Mouse (Mus musculus) forebrain, embryonic 16.5 days (tissue): ENCODE measurements around the gene Tas2r114. TPM values are rescaled to one million over a fixed set of nuclear protein-coding genes. Genes with fewer than 3 reads are reported as not detected.

ENCODE experiments used
- ATAC-seq: fragments of 200-750 bp; cut with Nextera tagmentation; 2 replicates; pipeline ENCODE4 v1.8.0; 2017; ENCODE audit warnings: mild to moderate bottlenecking, moderate library complexity
- H3K27ac ChIP-seq: fragments of 300-500 bp; sonication (generic); 2 replicates; pipeline ENCODE4 v1.5.1; 2014; ENCODE audit warnings: low read length, control low read depth
- H3K27me3 ChIP-seq: fragments of 300-500 bp; sonication (generic); replicated peaks from 2 replicates; pipeline ENCODE4 v1.6.1; 2014; ENCODE audit warnings: low read length; ENCODE audit not compliant: control insufficient read depth, insufficient read depth
- H3K36me3 ChIP-seq: fragments of 300-500 bp; sonication (generic); 2 replicates; pipeline ENCODE4 v1.6.1; 2014; ENCODE audit not compliant: control insufficient read depth, insufficient read depth
- H3K4me1 ChIP-seq: fragments of 300-500 bp; sonication (generic); replicated peaks from 2 replicates; pipeline ENCODE4 v1.6.1; 2014; ENCODE audit warnings: low read length; ENCODE audit not compliant: control insufficient read depth, insufficient read depth
- H3K4me2 ChIP-seq: fragments of 300-500 bp; sonication (generic); 2 replicates; pipeline ENCODE4 v1.6.1; 2014; ENCODE audit warnings: mild to moderate bottlenecking, low read length, control low read depth
- H3K4me3 ChIP-seq: fragments of 300-500 bp; sonication (generic); replicated peaks from 2 replicates; pipeline ENCODE4 v1.5.1; 2014; ENCODE audit warnings: mild to moderate bottlenecking, low read length, control low read depth
- H3K9ac ChIP-seq: fragments of 300-500 bp; sonication (generic); replicated peaks from 2 replicates; pipeline ENCODE4 v1.6.1; 2014; ENCODE audit warnings: low read depth, low read length, control low read depth
- H3K9me3 ChIP-seq: fragments of 300-500 bp; sonication (generic); 2 replicates; pipeline ENCODE4 v1.6.1; 2016; ENCODE audit warnings: low read length; ENCODE audit not compliant: control insufficient read depth
- WGBS: fragments of 180-500 bp; shearing (Covaris S2); extraction: QIAGEN DNeasy Blood & Tissue Kit; methylation state at CpG from one replicate; pipeline ENCODE4 v1.1.7; 2014; 5-methylcytosine and 5-hydroxymethylcytosine counted together
- polyA plus RNA-seq: library from polyadenylated mRNA; unstranded; fragments of >200 nt; fragmentation: Nextera tagmentation; extraction: Ambion mirVana; gene quantifications from 2 replicates; pipeline ENCODE4 v1.2.1, GENCODE M21; 2015

Tas2r114 gene
- not detected in 2 replicates for polyA plus RNA-seq

DNA sequence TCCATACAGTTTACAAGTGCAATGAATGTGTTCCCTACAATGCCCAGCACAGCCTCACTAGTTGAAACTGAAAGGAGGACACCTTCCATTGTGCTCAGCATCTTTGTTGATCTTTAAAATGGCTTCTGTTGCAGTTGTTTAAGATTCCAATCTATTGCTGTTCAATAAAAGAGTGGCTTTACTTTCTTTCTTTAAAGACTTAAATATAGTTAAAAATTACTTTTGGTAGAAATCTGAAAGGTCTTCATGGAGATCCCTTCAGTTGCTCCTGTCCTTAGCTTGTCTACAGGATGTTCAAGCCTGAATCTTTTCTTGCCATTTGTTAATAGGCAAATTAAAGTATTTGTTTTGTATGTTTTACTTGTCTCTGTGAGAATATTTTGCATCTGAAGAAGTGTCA lies at the start of gene Tas2r114:
Tas2r114 (minus strand) TSS at position 101 of the 400 bp plus-strand sequence.
- no peak within 1 kb of the TSS for H3K9ac ChIP-seq
- no peaks in the 10 kb centered on the region for H3K27me3 ChIP-seq
- H3K4me3 ChIP-seq: no peak within 1 kb of the TSS
- no peaks in the 10 kb centered on the region for H3K36me3 ChIP-seq
- ATAC-seq: no peak
- H3K4me1 ChIP-seq: no peaks in the 10 kb centered on the region
- H3K27ac ChIP-seq: no peak within 1 kb of the TSS
- no peak within 1 kb of the TSS for H3K4me2 ChIP-seq
- H3K9me3 ChIP-seq: no peaks in the 10 kb centered on the region; the same call in 1 of the 2 replicates

GRCm38 (mm10) chr6:131712803-131713202 lies 22.9 kb upstream of the Tas2r114 start:
- 47% methylated on average over 7 of the region's 7 CpGs for WGBS
- no peaks in the 10 kb centered on the region for H3K27me3 ChIP-seq
- no peak for ATAC-seq
- H3K9me3 ChIP-seq: 0 out of 2 replicates have a peak, but pooled peaks cover 4% of the 10 kb centered on the region
- H3K4me3 ChIP-seq: no peak overlapping the region
- H3K27ac ChIP-seq: no peak overlapping the region
- no peak overlapping the region for H3K4me2 ChIP-seq
- H3K9ac ChIP-seq: no peak overlapping the region
- H3K36me3 ChIP-seq: no peaks in the 10 kb centered on the region
- no peaks in the 10 kb centered on the region for H3K4me1 ChIP-seq

- no peaks in the 10 kb centered on the region; the same call in 1 of the 2 replicates for H3K9me3 ChIP-seq
- no peak within 1 kb of the TSS for H3K9ac ChIP-seq
- H3K27me3 ChIP-seq: no peaks in the 10 kb centered on the region
- H3K4me1 ChIP-seq: no peaks in the 10 kb centered on the region
- H3K4me3 ChIP-seq: no peak within 1 kb of the TSS
- no peaks in the 10 kb centered on the region for H3K36me3 ChIP-seq
- no peak within 1 kb of the TSS for H3K27ac ChIP-seq
- 64% methylated on average over 1 of the region's 1 CpGs for WGBS
- no peak for ATAC-seq
- H3K4me2 ChIP-seq: no peak within 1 kb of the TSS
These were observed 2.5 kb downstream of the Tas2r114 start, which contains the start of gene Tas2r105 for GRCm38 (mm10) chr6:131687395-131687794. Gene Tas2r105 (minus strand): TSS chr6:131687495.

DNA sequence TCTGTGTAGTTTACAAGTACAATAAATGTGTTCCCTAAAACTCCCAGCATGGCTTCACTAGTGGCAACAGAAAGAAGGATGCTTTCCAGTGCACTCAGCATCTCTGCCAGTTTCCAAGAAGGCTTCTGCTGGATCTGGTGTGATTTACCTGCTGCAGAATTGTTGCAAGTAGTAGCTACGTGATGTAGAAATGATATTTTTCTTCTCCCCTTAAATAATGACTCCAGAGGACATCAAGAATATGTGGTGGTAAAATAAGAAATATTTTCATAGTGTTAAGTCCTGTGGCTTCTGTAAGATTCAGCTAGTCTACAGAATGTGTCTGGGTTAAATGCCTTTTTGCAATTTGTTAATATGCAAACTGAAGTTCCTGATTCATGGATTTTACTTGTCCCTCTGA lies 4.2 kb downstream of the Tas2r114 start, which contains the start of gene Tas2r104:
Tas2r104 (minus strand) TSS at position 101 of the 400 bp plus-strand sequence.
- no peak for ATAC-seq
- Histone ChIP-seq H3K9me3 (no peaks in the 10 kb centered on the region; the same call in 1 of the 2 replicates), H3K27me3 (no peaks in the 10 kb centered on the region), H3K4me1 (no peaks in the 10 kb centered on the region), H3K36me3 (no peaks in the 10 kb centered on the region), H3K4me3 (no peak within 1 kb of the TSS), H3K27ac (no peak within 1 kb of the TSS), H3K4me2 (no peak within 1 kb of the TSS), H3K9ac (no peak within 1 kb of the TSS)
- WGBS: 73% methylated on average over 1 of the region's 1 CpGs

GRCm38 (mm10) chr6:131678786-131679185 lies 11.1 kb downstream of the Tas2r114 start, which contains the start of gene Tas2r106:
Gene Tas2r106 (minus strand): TSS chr6:131678886.
- peaks cover 5% of the 10 kb centered on the region for H3K9me3 ChIP-seq
- H3K27me3 ChIP-seq: no peaks in the 10 kb centered on the region
- H3K27ac ChIP-seq: no peak within 1 kb of the TSS
- no peak within 1 kb of the TSS for H3K9ac ChIP-seq
- no peak within 1 kb of the TSS for H3K4me2 ChIP-seq
- WGBS: 75% methylated on average over 3 of the region's 3 CpGs
- no peaks in the 10 kb centered on the region for H3K36me3 ChIP-seq
- no peaks in the 10 kb centered on the region for H3K4me1 ChIP-seq
- no peak for ATAC-seq
- no peak within 1 kb of the TSS for H3K4me3 ChIP-seq

GRCm38 (mm10) chr6:131660049-131660448 lies 29.8 kb downstream of the Tas2r114 start, which contains the start of gene Tas2r107:
Gene Tas2r107 (minus strand): TSS chr6:131660149.
- H3K9ac ChIP-seq: no peak within 1 kb of the TSS
- no peak within 1 kb of the TSS for H3K27ac ChIP-seq
- H3K4me1 ChIP-seq: no peaks in the 10 kb centered on the region
- no peak for ATAC-seq
- no peak within 1 kb of the TSS for H3K4me2 ChIP-seq
- no peaks in the 10 kb centered on the region for H3K36me3 ChIP-seq
- H3K4me3 ChIP-seq: no peak within 1 kb of the TSS
- H3K9me3 ChIP-seq: peaks cover 7% of the 10 kb centered on the region
- no peaks in the 10 kb centered on the region for H3K27me3 ChIP-seq

Other genes starting within 250 kb of the Tas2r114 start
- not detected in 2 replicates for gene 5430401F13Rik, start 203.7 kb downstream of the Tas2r114 start, polyA plus RNA-seq
- gene Gm6619, start 203.7 kb downstream of the Tas2r114 start, polyA plus RNA-seq: not detected in 2 replicates
- not detected in 2 replicates for gene Tas2r130, start 59.2 kb downstream of the Tas2r114 start, polyA plus RNA-seq
- not detected in 2 replicates for gene Tas2r107, start 29.9 kb downstream of the Tas2r114 start, polyA plus RNA-seq
- not detected in 2 replicates for gene Tas2r106, start 11.2 kb downstream of the Tas2r114 start, polyA plus RNA-seq
- not detected in 2 replicates for gene Tas2r104, start 4.3 kb downstream of the Tas2r114 start, polyA plus RNA-seq
- gene Tas2r105, start 2.6 kb downstream of the Tas2r114 start, polyA plus RNA-seq: not detected in 2 replicates